Mouse (Mus musculus): Measurements from ENCODE around the gene Slc22a15.

The Slc22a15 gene

GRCm38 (mm10) chr3:101916525-101916924, 7.7 kb downstream of the Slc22a15 start:
- WGBS, result 74% methylated on average over 5 of the region's 5 CpGs

GRCm38 (mm10) chr3:101915048-101915801, 9.0 kb downstream of the Slc22a15 start:
- 94% methylated on average over 14 of the region's 14 CpGs for WGBS

- WGBS, result 87% methylated on average over 5 of the region's 5 CpGs
Measured at GRCm38 (mm10) chr3:101914266-101914665, 10.0 kb downstream of the Slc22a15 start.

- WGBS, result 93% methylated on average over 6 of the region's 6 CpGs
Measured at GRCm38 (mm10) chr3:101912041-101912440, 12.2 kb downstream of the Slc22a15 start.

GRCm38 (mm10) chr3:101907049-101907448, 17.2 kb downstream of the Slc22a15 start:
- 82% methylated on average over 2 of the region's 2 CpGs for WGBS

GRCm38 (mm10) chr3:101904776-101905175, 19.5 kb downstream of the Slc22a15 start:
- WGBS, result 94% methylated on average over 7 of the region's 7 CpGs

GRCm38 (mm10) chr3:101903091-101903490, 21.2 kb downstream of the Slc22a15 start:
- WGBS, result 93% methylated on average over 5 of the region's 5 CpGs

- WGBS, result 84% methylated on average over 7 of the region's 7 CpGs
Measured at GRCm38 (mm10) chr3:101902344-101902743, 21.9 kb downstream of the Slc22a15 start.

- WGBS, result 85% methylated on average over 15 of the region's 15 CpGs
Measured at GRCm38 (mm10) chr3:101897377-101897974, 26.8 kb downstream of the Slc22a15 start.

- 41% methylated on average over 9 of the region's 9 CpGs for WGBS
Measured at GRCm38 (mm10) chr3:101896893-101897292, 27.4 kb downstream of the Slc22a15 start.

GRCm38 (mm10) chr3:101895376-101895910, 28.8 kb downstream of the Slc22a15 start:
- 90% methylated on average over 7 of the region's 7 CpGs for WGBS

GRCm38 (mm10) chr3:101885591-101885990, 38.7 kb downstream of the Slc22a15 start:
- 42% methylated on average over 3 of the region's 3 CpGs for WGBS

- WGBS, result 80% methylated on average over 4 of the region's 4 CpGs
Measured at GRCm38 (mm10) chr3:101885041-101885440, 39.2 kb downstream of the Slc22a15 start.

GRCm38 (mm10) chr3:101883902-101884301, 40.4 kb downstream of the Slc22a15 start:
- WGBS, result 89% methylated on average over 3 of the region's 3 CpGs

- WGBS, result 60% methylated on average over 9 of the region's 9 CpGs
Measured at GRCm38 (mm10) chr3:101881721-101882120, 42.5 kb downstream of the Slc22a15 start.

GRCm38 (mm10) chr3:101880818-101881217, 43.4 kb downstream of the Slc22a15 start:
- WGBS, result 82% methylated on average over 6 of the region's 6 CpGs

- WGBS, result 79% methylated on average over 5 of the region's 5 CpGs
Measured at GRCm38 (mm10) chr3:101878136-101878535, 46.1 kb downstream of the Slc22a15 start.

GRCm38 (mm10) chr3:101876459-101877285, 47.6 kb downstream of the Slc22a15 start:
- WGBS, result 84% methylated on average over 7 of the region's 7 CpGs

- WGBS, result 77% methylated on average over 10 of the region's 10 CpGs
Measured at GRCm38 (mm10) chr3:101875258-101875920, 48.9 kb downstream of the Slc22a15 start.

- WGBS, result 77% methylated on average over 7 of the region's 7 CpGs
Measured at GRCm38 (mm10) chr3:101873061-101873675, 51.1 kb downstream of the Slc22a15 start.

- WGBS, result 91% methylated on average over 9 of the region's 9 CpGs
Measured at GRCm38 (mm10) chr3:101871951-101872350, 52.3 kb downstream of the Slc22a15 start.

All from cerebral cortex, adult 2 months (tissue).